Mouse (Mus musculus) limb, embryonic 14.5 days (tissue): Measurements from ENCODE around the gene Cideb. TPM values are rescaled to one million over a fixed set of nuclear protein-coding genes. Genes with fewer than 3 reads are reported as not detected.

Source experiments
- ATAC-seq: fragments of 200-750 bp; cut with Nextera tagmentation; 2 replicates; pipeline ENCODE4 v1.8.0; 2017; ENCODE audit warnings: low read depth, moderate number of reproducible peaks, moderate TSS enrichment; ENCODE audit not compliant: low FRiP score
- DNase-seq: peaks from one replicate; pipeline ENCODE4 v3.0.0-alpha.2; 2015; ENCODE audit warnings: low spot score
- H3K27ac ChIP-seq: fragments of 300-500 bp; sonication (generic); replicated peaks from 2 replicates; pipeline ENCODE4 v1.5.1; 2014; ENCODE audit warnings: low read depth, mild to moderate bottlenecking, low read length, moderate library complexity, mixed read lengths
- H3K27me3 ChIP-seq: fragments of 300-500 bp; sonication (generic); 2 replicates; pipeline ENCODE4 v1.6.1; 2014; ENCODE audit warnings: low read length, mixed read lengths; ENCODE audit not compliant: control insufficient read depth, insufficient read depth
- H3K36me3 ChIP-seq: fragments of 300-500 bp; sonication (generic); 2 replicates; pipeline ENCODE4 v1.6.1; 2014; ENCODE audit warnings: mild to moderate bottlenecking, low read length, moderate library complexity, mixed read lengths; ENCODE audit not compliant: control insufficient read depth, insufficient read depth
- H3K4me1 ChIP-seq: fragments of 300-500 bp; sonication (generic); 2 replicates; pipeline ENCODE4 v1.6.1; 2014; ENCODE audit warnings: antibody characterized with exemption, low read length, mixed read lengths; ENCODE audit not compliant: control insufficient read depth, insufficient read depth
- H3K4me2 ChIP-seq: fragments of 300-500 bp; sonication (generic); replicated peaks from 2 replicates; pipeline ENCODE4 v1.6.1; 2014; ENCODE audit warnings: low read depth, mild to moderate bottlenecking, low read length, moderate library complexity; ENCODE audit not compliant: severe bottlenecking
- H3K4me3 ChIP-seq: fragments of 300-500 bp; sonication (generic); replicated peaks from 2 replicates; pipeline ENCODE4 v1.5.1; 2014; ENCODE audit warnings: low read length
- H3K9ac ChIP-seq: fragments of 300-500 bp; sonication (generic); 2 replicates; pipeline ENCODE4 v1.6.1; 2014; ENCODE audit warnings: mild to moderate bottlenecking, low read depth, low read length, moderate library complexity; ENCODE audit not compliant: severe bottlenecking
- H3K9me3 ChIP-seq: fragments of 300-500 bp; sonication (generic); 2 replicates; pipeline ENCODE4 v1.6.1; 2016; ENCODE audit warnings: low read length; ENCODE audit not compliant: control insufficient read depth
- POLR2A ChIP-seq: fragments of 200-500 bp; IDR thresholded peaks from 2 replicates; pipeline ENCODE4 v1.8.0; 2012; ENCODE audit warnings: inconsistent platforms, mild to moderate bottlenecking, moderate library complexity, borderline replicate concordance; ENCODE audit not compliant: insufficient read depth, insufficient read length; ENCODE audit errors: extremely low read depth
- WGBS: fragments of 180-500 bp; shearing (Covaris S2); extraction: QIAGEN DNeasy Blood & Tissue Kit; methylation state at CpG from one replicate; pipeline ENCODE4 v1.1.7; 2014; 5-methylcytosine and 5-hydroxymethylcytosine counted together
- polyA plus RNA-seq, 2 experiments: library from polyadenylated mRNA; depleted of rRNA in 1 of 2; stranded (reverse) in 1 of 2; unstranded in 1 of 2; fragments of >200 nt; fragmentation: Nextera tagmentation in 1 of 2; extraction: Ambion mirVana in 1 of 2; gene quantifications; 2 replicates each; pipeline versions ENCODE4 v1.2.1 to v1.2.3; 2012 to 2014

The Cideb gene
- polyA plus RNA-seq, 2 experiments: 0.41 to 2.1 TPM

DNA sequence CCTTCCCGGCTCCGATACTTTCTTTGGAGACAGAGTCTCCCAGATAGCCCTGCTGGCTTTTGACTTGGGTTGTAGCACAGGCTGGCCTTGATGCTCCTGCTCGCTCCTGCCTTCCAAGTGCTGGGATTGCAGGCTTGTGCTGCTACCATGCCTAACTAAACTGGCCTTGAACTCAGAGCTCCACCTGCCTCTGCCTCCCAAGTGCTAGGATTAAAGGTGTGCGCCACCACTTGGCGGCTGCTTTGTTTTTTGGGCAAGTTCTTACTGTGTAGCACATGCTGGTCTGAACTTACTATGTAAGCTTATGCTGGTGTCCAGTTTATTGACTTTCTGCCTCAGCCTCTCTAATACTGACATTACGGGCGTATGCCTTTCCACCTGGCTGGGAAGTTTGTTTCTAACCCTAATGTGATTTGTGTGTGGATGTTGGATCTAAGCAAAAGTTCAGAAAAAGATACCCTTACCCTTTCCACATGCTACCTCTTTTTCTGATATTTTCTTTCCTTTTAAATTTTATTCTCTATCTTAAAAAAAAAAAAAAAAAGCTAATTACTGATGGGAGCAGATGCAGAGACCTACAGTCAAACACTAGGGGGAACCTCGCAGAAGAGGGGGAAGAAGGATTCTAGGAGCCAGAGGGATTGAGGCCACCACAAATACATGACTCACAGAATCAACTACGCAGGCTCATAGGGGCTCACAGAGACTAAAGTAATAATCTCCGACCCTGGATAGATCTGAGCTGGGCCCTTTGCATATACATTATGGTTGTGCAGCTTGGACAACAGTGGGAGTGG is 11.0 kb downstream of the Cideb start:
- 89% methylated on average over 10 of the region's 10 CpGs for WGBS
- Histone ChIP-seq H3K9me3 (no peaks in the 10 kb centered on the region), H3K27ac (no peak overlapping the region), H3K36me3 (peaks cover 38% of the 10 kb centered on the region), H3K4me1 (peaks cover 23% of the 10 kb centered on the region), H3K27me3 (no peaks in the 10 kb centered on the region), H3K4me2 (peak overlapping the region; percentile 69; the same call in 1 of the 2 replicates), H3K9ac (peak overlapping the region; percentile 80; the same call in 1 of the 2 replicates), H3K4me3 (no peak overlapping the region)
- no peak for TF ChIP-seq POLR2A
- ATAC-seq (no peak), DNase-seq (no peak)

- no peak for TF ChIP-seq POLR2A
- H3K4me3 ChIP-seq: peak overlapping the region; percentile 89
- no peaks in the 10 kb centered on the region for H3K27me3 ChIP-seq
- H3K9me3 ChIP-seq: no peaks in the 10 kb centered on the region
- H3K4me2 ChIP-seq: peak overlapping the region; percentile 69
- peak overlapping the region; percentile 80 for H3K9ac ChIP-seq
- 0 out of 2 replicates have a peak overlapping the region, but pooled peaks have one; percentile 8 for H3K27ac ChIP-seq
- no peak for ATAC-seq
- peaks cover 35% of the 10 kb centered on the region for H3K36me3 ChIP-seq
- no peak for DNase-seq
- peaks cover 23% of the 10 kb centered on the region for H3K4me1 ChIP-seq
- under 1% methylated on average over 31 of the region's 31 CpGs for WGBS
Observed at GRCm38 (mm10) chr14:55745861-55746237, 12.4 kb downstream of the Cideb start.

GRCm38 (mm10) chr14:55745180-55745860 is 12.9 kb downstream of the Cideb start, which contains the start of the genes Dhrs1 and Nop9:
Dhrs1 (minus strand) TSS chr14:55745690.
Nop9 (plus strand) TSS chr14:55745693.
- peak; percentile 38; the same call in 1 of the 2 replicates for TF ChIP-seq POLR2A
- Histone ChIP-seq H3K4me2 (peak within 1 kb of the TSS; percentile 69), H3K9ac (peak within 1 kb of the TSS; percentile 80), H3K4me3 (peak within 1 kb of the TSS; percentile 89), H3K27ac (0 out of 2 replicates have a peak within 1 kb of the TSS, but pooled peaks have one; percentile 8), H3K9me3 (no peaks in the 10 kb centered on the region), H3K27me3 (no peaks in the 10 kb centered on the region), H3K4me1 (peaks cover 23% of the 10 kb centered on the region), H3K36me3 (peaks cover 35% of the 10 kb centered on the region)
- peak; percentile 79 for DNase-seq
- ATAC-seq: peak; percentile 88
- WGBS: under 1% methylated on average over 42 of the region's 48 CpGs

- no peak overlapping the region for H3K27ac ChIP-seq
- H3K27me3 ChIP-seq: no peaks in the 10 kb centered on the region
- H3K9ac ChIP-seq: no peak overlapping the region
- peak overlapping the region; percentile 22 for H3K4me2 ChIP-seq
- 18% methylated on average over 10 of the region's 10 CpGs for WGBS
- H3K9me3 ChIP-seq: no peaks in the 10 kb centered on the region
- TF ChIP-seq POLR2A: no peak
- peaks cover 23% of the 10 kb centered on the region for H3K4me1 ChIP-seq
- peak; percentile 77 for ATAC-seq
- H3K4me3 ChIP-seq: no peak overlapping the region
- DNase-seq: peak; percentile 74
- H3K36me3 ChIP-seq: peaks cover 34% of the 10 kb centered on the region
Observed at GRCm38 (mm10) chr14:55743711-55744110, 14.5 kb downstream of the Cideb start.

DNA sequence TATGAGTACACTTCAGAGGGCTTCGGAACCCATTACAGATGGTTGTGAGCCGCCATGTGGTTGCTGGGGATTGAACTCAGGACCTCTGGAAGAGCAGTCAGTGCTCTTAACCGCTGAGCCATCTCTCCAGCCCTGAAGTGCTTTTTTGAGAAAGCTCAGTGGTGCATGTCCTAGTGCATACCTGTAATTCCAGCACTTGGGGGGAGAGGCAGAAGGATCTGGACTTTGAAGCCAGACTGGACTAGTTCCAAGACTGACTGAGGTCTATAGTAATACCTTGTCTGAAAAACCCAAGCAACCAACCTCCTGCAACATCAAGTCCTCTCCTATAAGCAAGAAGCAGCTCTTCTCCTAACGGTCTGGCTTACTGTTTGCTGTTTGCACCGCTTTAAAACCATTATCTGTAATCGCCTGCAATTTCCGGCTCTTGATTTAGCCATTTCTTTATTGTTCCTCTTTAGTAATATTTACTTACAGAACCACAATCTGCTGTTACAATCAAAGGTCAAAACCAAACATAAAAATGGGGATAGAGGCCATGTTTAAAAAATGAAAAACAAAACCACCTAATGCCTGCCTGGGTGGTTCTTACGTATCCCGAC is 21.1 kb downstream of the Cideb start:
- Histone ChIP-seq H3K36me3 (peaks cover 39% of the 10 kb centered on the region), H3K9ac (no peak overlapping the region), H3K27me3 (no peaks in the 10 kb centered on the region), H3K27ac (no peak overlapping the region), H3K4me1 (no peaks in the 10 kb centered on the region), H3K9me3 (no peaks in the 10 kb centered on the region), H3K4me3 (no peak overlapping the region), H3K4me2 (no peak overlapping the region)
- no peak for TF ChIP-seq POLR2A
- no peak for ATAC-seq
- WGBS: 85% methylated on average over 9 of the region's 9 CpGs
- no peak for DNase-seq
